Mouse (Mus musculus): Measurements from ENCODE around the gene Ccl25.

Gene Ccl25

DNA sequence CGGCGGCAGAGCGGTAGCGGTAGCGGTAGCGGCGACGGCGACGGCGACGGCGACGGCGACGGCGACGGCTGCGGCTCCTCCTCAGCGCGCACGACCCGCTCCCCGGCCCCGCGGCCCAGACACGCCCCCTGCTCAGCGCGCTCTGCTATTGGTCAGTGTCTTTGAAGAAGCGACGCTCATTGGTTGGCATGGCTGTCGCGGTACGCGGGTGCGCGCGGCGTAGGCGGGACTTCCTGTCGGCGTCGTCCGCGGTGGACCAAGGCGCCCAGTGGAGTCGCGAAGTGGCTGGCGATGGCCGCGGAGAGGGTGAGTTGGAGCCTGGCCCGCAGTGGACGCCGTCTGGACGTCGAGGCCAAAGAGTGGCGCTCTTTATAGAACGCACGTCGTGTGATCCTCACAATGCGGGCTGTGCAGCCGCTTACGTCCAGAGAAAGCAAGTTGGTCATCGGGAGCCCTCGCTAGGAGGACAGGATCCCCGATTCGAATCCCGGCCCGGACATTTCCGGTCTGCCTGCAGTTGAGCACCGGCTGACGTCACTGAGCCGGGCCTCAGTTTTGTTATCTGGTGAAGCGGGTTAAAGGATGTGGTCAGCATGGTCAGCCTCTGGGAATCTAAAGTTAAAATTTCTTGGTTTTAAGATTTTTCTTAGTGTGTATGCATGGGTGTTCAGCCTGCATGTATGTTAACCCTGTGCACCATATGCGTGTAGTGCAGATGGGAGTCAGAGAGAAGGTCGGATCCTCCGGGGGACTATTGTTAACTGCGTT, at the start of gene Ccl25, which contains the start of gene Elavl1:
Gene Ccl25 (plus strand): TSS at position 228 of the 768 bp plus-strand sequence.
Gene Elavl1 (minus strand): TSS at position 431 of the 768 bp plus-strand sequence.
- DNase-seq = peak; percentile 98

DNA sequence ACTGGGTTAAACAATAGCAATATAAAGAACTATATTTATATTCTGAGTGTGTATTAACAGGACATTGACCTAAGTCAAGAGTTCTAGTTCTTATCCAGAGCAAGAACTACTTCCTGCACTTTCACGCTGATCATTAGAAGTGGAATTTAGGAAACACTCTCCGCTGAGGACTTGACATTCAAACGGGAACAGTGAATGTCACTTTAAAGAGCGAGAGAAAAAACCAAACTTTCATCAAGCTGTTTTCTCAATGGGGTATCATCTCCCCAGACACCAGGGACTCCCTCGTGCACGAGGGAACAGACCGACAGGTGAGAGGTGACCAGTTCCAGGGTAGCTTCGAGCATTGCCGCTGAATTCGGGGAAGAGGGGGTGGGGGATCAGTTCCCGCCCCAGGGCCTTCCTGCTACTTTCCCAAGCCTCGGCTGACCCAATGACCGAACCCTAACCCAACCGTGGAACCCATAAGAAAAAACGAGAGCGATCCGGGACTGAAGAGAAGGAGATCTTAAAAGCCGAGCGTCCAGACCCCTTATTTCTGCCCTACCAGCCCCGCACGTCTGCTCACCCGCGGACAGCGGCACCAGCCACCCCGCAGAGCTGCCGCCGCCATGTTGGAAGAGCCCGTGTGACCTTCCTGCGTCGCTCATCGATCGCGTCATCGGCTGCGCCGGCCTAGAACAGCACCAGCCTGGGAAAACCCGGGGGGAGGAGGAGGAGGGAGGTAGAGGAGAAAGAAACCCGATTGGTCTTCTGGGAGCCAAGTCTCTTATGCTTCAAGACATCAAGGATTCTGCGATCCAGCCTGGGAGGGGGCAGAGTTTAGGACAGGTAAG, 49.5 kb upstream of the Ccl25 start, which contains the start of gene Timm44:
Gene Timm44 (minus strand): TSS at position 639 of the 836 bp plus-strand sequence.
- peak; percentile 93 for DNase-seq

DNA sequence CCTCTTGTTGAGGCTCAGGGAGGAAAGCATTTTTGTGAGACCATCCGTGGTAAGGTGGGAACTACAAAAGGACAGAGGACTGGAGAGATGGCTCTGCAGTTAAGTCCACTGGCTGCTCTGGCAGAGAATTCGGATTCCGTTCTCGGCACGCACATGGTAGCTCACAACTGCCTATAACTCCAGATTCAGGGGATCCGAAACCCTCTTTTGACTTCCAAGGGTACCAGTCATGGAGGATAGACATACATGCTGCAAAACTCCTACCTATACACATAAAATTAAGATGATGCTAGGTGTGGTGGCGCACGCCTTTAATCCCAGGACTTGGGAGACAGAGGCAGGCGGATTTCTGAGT, 48.9 kb upstream of the Ccl25 start:
- DNase-seq = no peak

GRCm38 (mm10) chr8:4292738-4293137, 32.3 kb upstream of the Ccl25 start:
- DNase-seq = no peak

DNA sequence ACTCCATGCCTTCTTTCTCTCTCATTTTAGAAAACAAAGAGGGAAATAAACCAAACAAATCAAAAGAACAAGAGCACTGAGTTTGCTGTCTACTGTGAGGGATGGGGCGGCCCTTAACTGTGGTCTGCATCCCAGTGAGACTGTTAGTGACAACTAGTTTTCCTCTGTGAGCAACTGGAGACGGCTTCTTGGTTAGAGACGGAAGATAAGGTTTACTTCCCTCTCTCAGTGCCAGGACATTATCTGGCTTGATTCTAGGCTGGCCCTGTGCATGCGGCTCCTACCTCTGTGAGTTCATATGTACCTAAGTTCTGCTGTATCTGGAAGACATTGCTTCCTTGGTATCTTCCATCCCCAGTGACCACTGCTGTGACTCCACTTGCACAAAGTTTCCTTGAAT, 27.2 kb upstream of the Ccl25 start:
- no peak for DNase-seq

- DNase-seq = no peak
These were observed 20.9 kb upstream of the Ccl25 start for GRCm38 (mm10) chr8:4304124-4304547.

GRCm38 (mm10) chr8:4305838-4306237, 19.2 kb upstream of the Ccl25 start:
- no peak for DNase-seq

- DNase-seq = no peak
These were observed 12.9 kb upstream of the Ccl25 start for GRCm38 (mm10) chr8:4312104-4312503.

- no peak for DNase-seq
These were observed 11.5 kb upstream of the Ccl25 start for GRCm38 (mm10) chr8:4313254-4314124.

GRCm38 (mm10) chr8:4314852-4315251, 10.2 kb upstream of the Ccl25 start:
- DNase-seq = no peak

GRCm38 (mm10) chr8:4318124-4318523, 6.9 kb upstream of the Ccl25 start:
- DNase-seq = no peak

GRCm38 (mm10) chr8:4318796-4319572, 6.0 kb upstream of the Ccl25 start:
- no peak for DNase-seq

GRCm38 (mm10) chr8:4319573-4319872, 5.5 kb upstream of the Ccl25 start:
- no peak for DNase-seq

DNA sequence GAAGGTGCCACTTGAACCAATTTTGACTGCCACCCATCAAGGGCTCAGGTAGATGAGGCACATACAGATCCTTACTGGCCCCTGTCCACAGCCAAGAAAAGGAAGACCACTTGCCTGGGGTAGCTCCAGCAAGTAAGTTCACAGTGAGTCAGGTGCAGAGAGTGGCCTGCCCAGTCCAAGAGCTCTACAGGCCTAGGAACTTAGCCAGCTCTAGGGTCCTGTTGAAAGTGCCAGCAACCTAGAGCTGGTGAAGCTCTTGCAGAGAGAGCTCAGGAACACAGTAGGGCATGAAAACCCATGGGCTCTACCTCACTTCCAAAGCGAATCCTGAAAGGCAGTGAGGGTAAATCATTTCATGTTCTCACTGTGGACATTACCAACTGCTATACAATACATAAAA, 4.6 kb upstream of the Ccl25 start:
- no peak for DNase-seq

GRCm38 (mm10) chr8:4321031-4321430, 4.0 kb upstream of the Ccl25 start:
- no peak for DNase-seq

GRCm38 (mm10) chr8:4322470-4322869, 2.5 kb upstream of the Ccl25 start:
- peak; percentile 89 for DNase-seq

GRCm38 (mm10) chr8:4323917-4324316, 1.1 kb upstream of the Ccl25 start:
- DNase-seq = no peak

DNA sequence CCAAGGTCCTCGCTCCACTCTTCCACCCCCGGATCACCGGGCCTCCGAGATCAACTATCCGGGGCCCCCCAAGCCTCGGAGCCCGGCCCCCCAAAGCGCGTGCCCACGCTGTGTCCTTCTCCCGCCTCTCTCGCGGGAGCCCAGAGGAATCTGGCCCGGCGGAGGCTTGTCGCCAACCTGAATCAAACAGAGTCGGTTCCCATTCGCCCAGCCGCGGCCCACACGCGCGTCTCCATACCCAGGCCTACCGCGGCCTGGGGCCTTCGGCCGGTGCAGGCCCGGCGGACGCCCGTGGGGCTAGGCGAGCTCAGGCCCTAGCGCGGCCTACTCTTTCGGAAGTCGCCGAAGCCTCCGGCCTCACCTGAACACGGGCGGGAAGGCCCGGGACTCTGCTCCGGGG, 485 bp upstream of the Ccl25 start:
- no peak for DNase-seq

GRCm38 (mm10) chr8:4325751-4326036, 684 bp downstream of the Ccl25 start:
- no peak for DNase-seq

DNA sequence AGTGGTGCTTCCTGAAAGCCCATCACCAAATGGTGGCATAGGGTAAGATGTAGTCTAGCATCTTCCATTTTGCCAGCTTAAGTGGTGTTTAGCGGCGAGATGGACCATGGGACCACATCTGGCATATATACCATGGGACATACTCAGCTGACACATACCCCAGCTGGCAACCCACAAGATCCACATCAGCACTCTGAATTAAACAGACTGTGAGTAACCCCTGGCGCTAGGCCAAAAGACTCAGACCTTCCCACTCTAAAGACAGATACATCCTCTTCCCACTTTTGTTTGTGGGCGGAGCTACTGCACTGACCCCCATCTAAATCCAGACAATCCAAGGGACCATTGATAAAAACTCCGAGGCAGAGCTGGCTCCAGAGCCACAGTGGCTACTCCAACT, 4.0 kb downstream of the Ccl25 start:
- DNase-seq = no peak

- no peak for DNase-seq
These were observed 9.0 kb downstream of the Ccl25 start for GRCm38 (mm10) chr8:4333966-4334365.

GRCm38 (mm10) chr8:4335678-4336077, 10.7 kb downstream of the Ccl25 start:
- no peak for DNase-seq

- DNase-seq = no peak
These were observed 15.2 kb downstream of the Ccl25 start for GRCm38 (mm10) chr8:4340207-4340606.
